Mouse (Mus musculus) intestine, embryonic 16.5 days (tissue): Measurements from ENCODE around the gene Prkch. TPM values are rescaled to one million over a fixed set of nuclear protein-coding genes. Genes with fewer than 3 reads are reported as not detected.

Experiments
- ATAC-seq: fragments of 200-750 bp; cut with Nextera tagmentation; 2 replicates; pipeline ENCODE4 v1.8.0; 2017; ENCODE audit warnings: moderate TSS enrichment, moderate library complexity
- H3K27ac ChIP-seq: fragments of 300-500 bp; sonication (generic); 2 replicates; pipeline ENCODE4 v1.5.1; 2014; ENCODE audit warnings: mild to moderate bottlenecking, low read length
- H3K27me3 ChIP-seq: fragments of 300-500 bp; sonication (generic); replicated peaks from 2 replicates; pipeline ENCODE4 v1.6.1; 2014; ENCODE audit warnings: low read length, control low read depth, mixed read lengths; ENCODE audit not compliant: control insufficient read depth, insufficient read depth
- H3K36me3 ChIP-seq: fragments of 300-500 bp; sonication (generic); 2 replicates; pipeline ENCODE4 v1.6.1; 2014; ENCODE audit warnings: low read length, control low read depth; ENCODE audit not compliant: control insufficient read depth, insufficient read depth
- H3K4me1 ChIP-seq: fragments of 300-500 bp; sonication (generic); 2 replicates; pipeline ENCODE4 v1.6.1; 2014; ENCODE audit warnings: low read length, control low read depth, mixed read lengths; ENCODE audit not compliant: control insufficient read depth, insufficient read depth
- H3K4me2 ChIP-seq: fragments of 300-500 bp; sonication (generic); 2 replicates; pipeline ENCODE4 v1.6.1; 2014; ENCODE audit warnings: low read depth, low read length, control low read depth
- H3K4me3 ChIP-seq: fragments of 300-500 bp; sonication (generic); 2 replicates; pipeline ENCODE4 v1.5.1; 2014; ENCODE audit warnings: mild to moderate bottlenecking, low read length
- H3K9ac ChIP-seq: fragments of 300-500 bp; sonication (generic); 2 replicates; pipeline ENCODE4 v1.6.1; 2014; ENCODE audit warnings: low read depth, low read length
- H3K9me3 ChIP-seq: fragments of 300-500 bp; sonication (generic); 2 replicates; pipeline ENCODE4 v1.6.1; 2016; ENCODE audit warnings: low read length, control low read depth; ENCODE audit not compliant: control insufficient read depth
- WGBS: fragments of 180-500 bp; shearing (Covaris S2); extraction: QIAGEN DNeasy Blood & Tissue Kit; methylation state at CpG from one replicate; pipeline ENCODE4 v1.1.7; 2014; 5-methylcytosine and 5-hydroxymethylcytosine counted together
- polyA plus RNA-seq: library from polyadenylated mRNA; unstranded; fragments of >200 nt; fragmentation: Nextera tagmentation; extraction: Ambion mirVana; gene quantifications from 2 replicates; pipeline ENCODE4 v1.2.1, GENCODE M21; 2015

Prkch gene
- polyA plus RNA-seq, 1 experiment from 2014 or later: 4.0 TPM

GRCm38 (mm10) chr12:73590627-73591276, 6.2 kb downstream of the Prkch start:
- 77% methylated on average over 15 of the region's 15 CpGs for WGBS
- Histone ChIP-seq H3K4me2 (no peak overlapping the region), H3K9ac (no peak overlapping the region), H3K27ac (no peak overlapping the region), H3K4me3 (no peak overlapping the region), H3K36me3 (no peaks in the 10 kb centered on the region), H3K27me3 (peaks cover 5% of the 10 kb centered on the region; the same call in 1 of the 2 replicates), H3K4me1 (peaks cover 5% of the 10 kb centered on the region), H3K9me3 (no peaks in the 10 kb centered on the region)
- ATAC-seq: no peak

- Histone ChIP-seq H3K4me3 (no peak overlapping the region), H3K36me3 (no peaks in the 10 kb centered on the region), H3K9me3 (no peaks in the 10 kb centered on the region), H3K27me3 (no peaks in the 10 kb centered on the region), H3K9ac (no peak overlapping the region), H3K27ac (no peak overlapping the region), H3K4me2 (no peak overlapping the region), H3K4me1 (no peaks in the 10 kb centered on the region)
- WGBS: 71% methylated on average over 8 of the region's 11 CpGs
- ATAC-seq: no peak
Measured at GRCm38 (mm10) chr12:73591625-73592024, 7.0 kb downstream of the Prkch start.

GRCm38 (mm10) chr12:73593021-73593798, 8.6 kb downstream of the Prkch start:
- WGBS: 81% methylated on average over 12 of the region's 12 CpGs
- no peak overlapping the region for H3K27ac ChIP-seq
- H3K4me3 ChIP-seq: no peak overlapping the region
- no peak overlapping the region for H3K4me2 ChIP-seq
- H3K4me1 ChIP-seq: no peaks in the 10 kb centered on the region
- ATAC-seq: no peak
- no peak overlapping the region for H3K9ac ChIP-seq
- H3K27me3 ChIP-seq: no peaks in the 10 kb centered on the region
- H3K9me3 ChIP-seq: no peaks in the 10 kb centered on the region
- H3K36me3 ChIP-seq: no peaks in the 10 kb centered on the region

- Histone ChIP-seq H3K36me3 (no peaks in the 10 kb centered on the region), H3K27ac (no peak overlapping the region), H3K9me3 (no peaks in the 10 kb centered on the region), H3K4me2 (no peak overlapping the region), H3K27me3 (no peaks in the 10 kb centered on the region), H3K4me1 (no peaks in the 10 kb centered on the region), H3K9ac (no peak overlapping the region), H3K4me3 (no peak overlapping the region)
- 68% methylated on average over 9 of the region's 9 CpGs for whole genome bisulfite sequencing
- ATAC-seq: no peak
Measured at GRCm38 (mm10) chr12:73594177-73594745, 9.7 kb downstream of the Prkch start.

GRCm38 (mm10) chr12:73595226-73595625, 10.6 kb downstream of the Prkch start:
- H3K4me1 ChIP-seq: no peaks in the 10 kb centered on the region
- WGBS: 70% methylated on average over 8 of the region's 8 CpGs
- no peaks in the 10 kb centered on the region for H3K9me3 ChIP-seq
- H3K4me2 ChIP-seq: no peak overlapping the region
- no peaks in the 10 kb centered on the region for H3K27me3 ChIP-seq
- no peak for ATAC-seq
- H3K4me3 ChIP-seq: no peak overlapping the region
- no peaks in the 10 kb centered on the region for H3K36me3 ChIP-seq
- no peak overlapping the region for H3K9ac ChIP-seq
- no peak overlapping the region for H3K27ac ChIP-seq

- Histone ChIP-seq H3K9me3 (no peaks in the 10 kb centered on the region), H3K9ac (no peak overlapping the region), H3K4me2 (no peak overlapping the region), H3K4me1 (no peaks in the 10 kb centered on the region), H3K27me3 (no peaks in the 10 kb centered on the region), H3K27ac (no peak overlapping the region), H3K36me3 (no peaks in the 10 kb centered on the region), H3K4me3 (no peak overlapping the region)
- ATAC-seq: no peak
- 50% methylated on average over 6 of the region's 6 CpGs for WGBS
Measured at GRCm38 (mm10) chr12:73598241-73598640, 13.6 kb downstream of the Prkch start.

- no peaks in the 10 kb centered on the region for H3K9me3 ChIP-seq
- H3K36me3 ChIP-seq: no peaks in the 10 kb centered on the region
- no peak overlapping the region for H3K4me3 ChIP-seq
- no peak for ATAC-seq
- no peaks in the 10 kb centered on the region for H3K27me3 ChIP-seq
- H3K4me1 ChIP-seq: no peaks in the 10 kb centered on the region
- WGBS: 77% methylated on average over 4 of the region's 4 CpGs
- no peak overlapping the region for H3K27ac ChIP-seq
- H3K9ac ChIP-seq: no peak overlapping the region
- H3K4me2 ChIP-seq: no peak overlapping the region
Measured at GRCm38 (mm10) chr12:73600457-73600856, 15.9 kb downstream of the Prkch start.

GRCm38 (mm10) chr12:73602974-73603373, 18.4 kb downstream of the Prkch start:
- H3K4me1 ChIP-seq: no peaks in the 10 kb centered on the region
- no peak for ATAC-seq
- no peaks in the 10 kb centered on the region for H3K27me3 ChIP-seq

GRCm38 (mm10) chr12:73603653-73604052, 19.1 kb downstream of the Prkch start:
- no peaks in the 10 kb centered on the region for H3K27me3 ChIP-seq
- 91% methylated on average over 6 of the region's 6 CpGs for WGBS

More at GRCm38 (mm10) chr12:73602974-73603373, 18.4 kb downstream of the Prkch start:
- H3K36me3 ChIP-seq: no peaks in the 10 kb centered on the region
- WGBS: 82% methylated on average over 7 of the region's 7 CpGs
- no peak overlapping the region for H3K9ac ChIP-seq
- H3K4me2 ChIP-seq: no peak overlapping the region
- no peak overlapping the region for H3K27ac ChIP-seq
- H3K4me3 ChIP-seq: no peak overlapping the region
- H3K9me3 ChIP-seq: no peaks in the 10 kb centered on the region

More at GRCm38 (mm10) chr12:73603653-73604052, 19.1 kb downstream of the Prkch start:
- no peak for ATAC-seq
- H3K27ac ChIP-seq: no peak overlapping the region
- H3K4me2 ChIP-seq: no peak overlapping the region
- H3K9me3 ChIP-seq: no peaks in the 10 kb centered on the region
- H3K4me3 ChIP-seq: no peak overlapping the region
- no peaks in the 10 kb centered on the region for H3K4me1 ChIP-seq
- H3K9ac ChIP-seq: no peak overlapping the region
- H3K36me3 ChIP-seq: no peaks in the 10 kb centered on the region
